Mouse (Mus musculus) lung, embryonic 15.5 days (tissue): ENCODE data around the gene Slc27a3. TPM values are rescaled to one million over a fixed set of nuclear protein-coding genes. Genes with fewer than 3 reads are reported as not detected.

Experiments used
- ATAC-seq: fragments of 200-750 bp; cut with Nextera tagmentation; 2 replicates; pipeline ENCODE4 v1.8.0; 2017; ENCODE audit warnings: moderate number of reproducible peaks, borderline replicate concordance; ENCODE audit not compliant: low FRiP score, low TSS enrichment; ENCODE audit errors: extremely low read depth
- H3K27ac ChIP-seq: fragments of 300-500 bp; sonication (generic); 2 replicates; pipeline ENCODE4 v1.5.1; 2015; ENCODE audit warnings: moderate library complexity, mild to moderate bottlenecking, inconsistent platforms
- H3K27me3 ChIP-seq: fragments of 300-500 bp; sonication (generic); 2 replicates; pipeline ENCODE4 v1.6.1; 2015; ENCODE audit warnings: inconsistent platforms
- H3K36me3 ChIP-seq: fragments of 300-500 bp; sonication (generic); 2 replicates; pipeline ENCODE4 v1.6.1; 2015; ENCODE audit warnings: inconsistent platforms
- H3K4me1 ChIP-seq: fragments of 300-500 bp; sonication (generic); 2 replicates; pipeline ENCODE4 v1.6.1; 2015; ENCODE audit warnings: inconsistent platforms
- H3K4me2 ChIP-seq: fragments of 300-500 bp; sonication (generic); 2 replicates; pipeline ENCODE4 v1.6.1; 2015; ENCODE audit warnings: inconsistent platforms, mild to moderate bottlenecking, moderate library complexity
- H3K4me3 ChIP-seq: fragments of 300-500 bp; sonication (generic); 2 replicates; pipeline ENCODE4 v1.5.1; 2015; ENCODE audit warnings: mild to moderate bottlenecking, inconsistent platforms
- H3K9ac ChIP-seq: fragments of 300-500 bp; sonication (generic); 2 replicates; pipeline ENCODE4 v1.6.1; 2015; ENCODE audit warnings: inconsistent platforms
- H3K9me3 ChIP-seq: fragments of 300-500 bp; sonication (generic); 2 replicates; pipeline ENCODE4 v1.6.1; 2016; ENCODE audit warnings: inconsistent platforms
- WGBS: fragments of 180-500 bp; shearing (Covaris S2); methylation state at CpG from one replicate; pipeline ENCODE4 v1.1.7; 2015; 5-methylcytosine and 5-hydroxymethylcytosine counted together
- polyA plus RNA-seq: library from polyadenylated mRNA; unstranded; fragments of >200 nt; fragmentation: Nextera tagmentation; extraction: Ambion mirVana; gene quantifications from 2 replicates; pipeline ENCODE4 v1.2.1, GENCODE M21; 2015

Slc27a3 gene
- polyA plus RNA-seq, 1 experiment from 2014 or later = 25.8 TPM

- 79% methylated on average over 6 of the region's 6 CpGs for WGBS
- H3K4me2 ChIP-seq = no peak overlapping the region
- no peak overlapping the region for H3K9ac ChIP-seq
- peaks cover 68% of the 10 kb centered on the region for H3K36me3 ChIP-seq
- no peaks in the 10 kb centered on the region for H3K27me3 ChIP-seq
- H3K4me1 ChIP-seq = no peaks in the 10 kb centered on the region
- H3K27ac ChIP-seq = no peak overlapping the region
- no peak for ATAC-seq
- no peak overlapping the region for H3K4me3 ChIP-seq
- no peaks in the 10 kb centered on the region for H3K9me3 ChIP-seq
These were observed 31.0 kb upstream of the Slc27a3 start for GRCm38 (mm10) chr3:90420696-90421095.

- ATAC-seq = 0 out of 2 replicates have a peak, but pooled peaks have one; percentile 46
- no peak overlapping the region for H3K4me2 ChIP-seq
- no peak overlapping the region for H3K27ac ChIP-seq
- 0 out of 2 replicates have a peak, but pooled peaks cover 6% of the 10 kb centered on the region for H3K4me1 ChIP-seq
- H3K4me3 ChIP-seq = no peak overlapping the region
- peaks cover 79% of the 10 kb centered on the region for H3K36me3 ChIP-seq
- no peaks in the 10 kb centered on the region for H3K27me3 ChIP-seq
- WGBS = 29% methylated on average over 3 of the region's 3 CpGs
- H3K9me3 ChIP-seq = no peaks in the 10 kb centered on the region
- no peak overlapping the region for H3K9ac ChIP-seq
These were observed 23.3 kb upstream of the Slc27a3 start for GRCm38 (mm10) chr3:90413011-90413396.

- 0 out of 2 replicates have a peak, but pooled peaks cover 6% of the 10 kb centered on the region for H3K4me1 ChIP-seq
- WGBS = 40% methylated on average over 5 of the region's 5 CpGs
- H3K9me3 ChIP-seq = no peaks in the 10 kb centered on the region
- no peak overlapping the region for H3K9ac ChIP-seq
- H3K4me2 ChIP-seq = no peak overlapping the region
- H3K27ac ChIP-seq = no peak overlapping the region
- peaks cover 79% of the 10 kb centered on the region for H3K36me3 ChIP-seq
- no peaks in the 10 kb centered on the region for H3K27me3 ChIP-seq
- ATAC-seq = no peak
- no peak overlapping the region for H3K4me3 ChIP-seq
These were observed 22.7 kb upstream of the Slc27a3 start for GRCm38 (mm10) chr3:90412312-90413010.

GRCm38 (mm10) chr3:90408721-90409120, 19.0 kb upstream of the Slc27a3 start:
- 0 out of 2 replicates have a peak, but pooled peaks cover 6% of the 10 kb centered on the region for H3K4me1 ChIP-seq
- 83% methylated on average over 3 of the region's 3 CpGs for WGBS
- no peaks in the 10 kb centered on the region for H3K27me3 ChIP-seq
- H3K4me3 ChIP-seq = no peak overlapping the region
- H3K27ac ChIP-seq = no peak overlapping the region
- H3K9me3 ChIP-seq = no peaks in the 10 kb centered on the region
- no peak overlapping the region for H3K9ac ChIP-seq
- H3K4me2 ChIP-seq = no peak overlapping the region
- ATAC-seq = no peak
- peaks cover 88% of the 10 kb centered on the region for H3K36me3 ChIP-seq

- WGBS = 96% methylated on average over 5 of the region's 5 CpGs
- H3K9me3 ChIP-seq = no peaks in the 10 kb centered on the region
- H3K4me1 ChIP-seq = no peaks in the 10 kb centered on the region
- no peak overlapping the region for H3K4me2 ChIP-seq
- no peak overlapping the region for H3K9ac ChIP-seq
- H3K36me3 ChIP-seq = peaks cover 96% of the 10 kb centered on the region
- H3K27me3 ChIP-seq = no peaks in the 10 kb centered on the region
- no peak overlapping the region for H3K4me3 ChIP-seq
- H3K27ac ChIP-seq = no peak overlapping the region
- ATAC-seq = no peak
These were observed 16.7 kb upstream of the Slc27a3 start for GRCm38 (mm10) chr3:90406414-90406813.

GRCm38 (mm10) chr3:90404609-90405008, 14.9 kb upstream of the Slc27a3 start:
- 62% methylated on average over 4 of the region's 4 CpGs for WGBS
- no peak for ATAC-seq
- Histone ChIP-seq H3K9me3 (no peaks in the 10 kb centered on the region), H3K27me3 (no peaks in the 10 kb centered on the region), H3K4me3 (no peak overlapping the region), H3K36me3 (peaks cover 97% of the 10 kb centered on the region), H3K9ac (no peak overlapping the region), H3K4me2 (no peak overlapping the region), H3K27ac (no peak overlapping the region), H3K4me1 (no peaks in the 10 kb centered on the region)

GRCm38 (mm10) chr3:90404121-90404520, 14.4 kb upstream of the Slc27a3 start:
- no peaks in the 10 kb centered on the region for H3K4me1 ChIP-seq
- H3K4me3 ChIP-seq = no peak overlapping the region
- no peak overlapping the region for H3K27ac ChIP-seq
- 83% methylated on average over 3 of the region's 3 CpGs for WGBS
- no peak overlapping the region for H3K9ac ChIP-seq
- no peak for ATAC-seq
- no peaks in the 10 kb centered on the region for H3K27me3 ChIP-seq
- no peaks in the 10 kb centered on the region for H3K9me3 ChIP-seq
- peaks cover 97% of the 10 kb centered on the region for H3K36me3 ChIP-seq
- H3K4me2 ChIP-seq = no peak overlapping the region

- peaks cover 94% of the 10 kb centered on the region for H3K36me3 ChIP-seq
- 71% methylated on average over 4 of the region's 4 CpGs for WGBS
- no peak for ATAC-seq
These were observed 11.3 kb upstream of the Slc27a3 start for GRCm38 (mm10) chr3:90400993-90401392.

GRCm38 (mm10) chr3:90395629-90396028, 5.9 kb upstream of the Slc27a3 start:
- no peak overlapping the region for H3K9ac ChIP-seq
- H3K4me2 ChIP-seq = no peak overlapping the region
- H3K36me3 ChIP-seq = peaks cover 86% of the 10 kb centered on the region
- no peak overlapping the region for H3K4me3 ChIP-seq
- H3K27ac ChIP-seq = no peak overlapping the region
- 64% methylated on average over 3 of the region's 3 CpGs for WGBS
- no peaks in the 10 kb centered on the region for H3K9me3 ChIP-seq
- no peaks in the 10 kb centered on the region for H3K27me3 ChIP-seq
- no peak for ATAC-seq
- peaks cover 5% of the 10 kb centered on the region for H3K4me1 ChIP-seq

More at GRCm38 (mm10) chr3:90400993-90401392, 11.3 kb upstream of the Slc27a3 start:
- Histone ChIP-seq H3K9me3 (no peaks in the 10 kb centered on the region), H3K9ac (no peak overlapping the region), H3K27ac (no peak overlapping the region), H3K4me1 (no peaks in the 10 kb centered on the region), H3K27me3 (no peaks in the 10 kb centered on the region), H3K4me2 (no peak overlapping the region), H3K4me3 (no peak overlapping the region)

GRCm38 (mm10) chr3:90392661-90393060, 2.9 kb upstream of the Slc27a3 start:
- 84% methylated on average over 3 of the region's 3 CpGs for WGBS
- H3K27ac ChIP-seq = no peak overlapping the region
- no peak for ATAC-seq

GRCm38 (mm10) chr3:90391941-90392340, 2.2 kb upstream of the Slc27a3 start:
- no peak overlapping the region for H3K4me2 ChIP-seq
- no peaks in the 10 kb centered on the region for H3K27me3 ChIP-seq
- no peaks in the 10 kb centered on the region for H3K9me3 ChIP-seq
- H3K9ac ChIP-seq = no peak overlapping the region
- peaks cover 55% of the 10 kb centered on the region for H3K36me3 ChIP-seq
- no peak overlapping the region for H3K27ac ChIP-seq
- H3K4me3 ChIP-seq = no peak overlapping the region
- ATAC-seq = no peak
- 82% methylated on average over 8 of the region's 8 CpGs for WGBS
- peaks cover 37% of the 10 kb centered on the region for H3K4me1 ChIP-seq

More at GRCm38 (mm10) chr3:90392661-90393060, 2.9 kb upstream of the Slc27a3 start:
- Histone ChIP-seq H3K4me2 (no peak overlapping the region), H3K9me3 (no peaks in the 10 kb centered on the region), H3K4me1 (peaks cover 30% of the 10 kb centered on the region), H3K36me3 (peaks cover 62% of the 10 kb centered on the region), H3K27me3 (no peaks in the 10 kb centered on the region), H3K9ac (no peak overlapping the region), H3K4me3 (no peak overlapping the region)

GRCm38 (mm10) chr3:90391004-90391403, 1.3 kb upstream of the Slc27a3 start:
- 48% methylated on average over 4 of the region's 4 CpGs for WGBS
- peaks cover 50% of the 10 kb centered on the region for H3K36me3 ChIP-seq
- ATAC-seq = no peak
- no peaks in the 10 kb centered on the region for H3K27me3 ChIP-seq
- H3K4me3 ChIP-seq = no peak overlapping the region
- no peak overlapping the region for H3K9ac ChIP-seq
- H3K4me1 ChIP-seq = peaks cover 37% of the 10 kb centered on the region
- H3K4me2 ChIP-seq = no peak overlapping the region
- H3K27ac ChIP-seq = 0 out of 2 replicates have a peak overlapping the region, but pooled peaks have one; percentile 91
- H3K9me3 ChIP-seq = no peaks in the 10 kb centered on the region
